Mouse (Mus musculus) liver, embryonic 11.5 days (tissue): Measurements from ENCODE around the gene Tex26. TPM values are rescaled to one million over a fixed set of nuclear protein-coding genes. Genes with fewer than 3 reads are reported as not detected.
A peak's percentile ranks its signal among the peaks of the same experiment; 100 is the strongest.

Source experiments
- ATAC-seq: fragments of 200-750 bp; cut with Nextera tagmentation; replicated peaks from 2 replicates; pipeline ENCODE4 v1.8.0; 2017; ENCODE audit warnings: moderate number of reproducible peaks, mild to moderate bottlenecking, moderate TSS enrichment, moderate library complexity; ENCODE audit not compliant: low FRiP score
- DNase-seq: peaks from one replicate; pipeline ENCODE4 v3.0.0-alpha.2; 2017; ENCODE audit warnings: low spot score
- H3K27ac ChIP-seq: fragments of 300-500 bp; sonication (generic); 2 replicates; pipeline ENCODE4 v1.5.1; 2014; ENCODE audit warnings: mild to moderate bottlenecking, low read depth, low read length, control low read depth
- H3K27me3 ChIP-seq: fragments of 300-500 bp; sonication (generic); replicated peaks from 2 replicates; pipeline ENCODE4 v1.6.1; 2014; ENCODE audit warnings: low read length, mixed read lengths; ENCODE audit not compliant: control insufficient read depth, insufficient read depth
- H3K36me3 ChIP-seq: fragments of 300-500 bp; sonication (generic); 2 replicates; pipeline ENCODE4 v1.6.1; 2014; ENCODE audit warnings: mild to moderate bottlenecking, low read length, moderate library complexity, mixed read lengths; ENCODE audit not compliant: control insufficient read depth, insufficient read depth
- H3K4me1 ChIP-seq: fragments of 300-500 bp; sonication (generic); replicated peaks from 2 replicates; pipeline ENCODE4 v1.6.1; 2014; ENCODE audit warnings: low read length, mixed read lengths; ENCODE audit not compliant: control insufficient read depth, insufficient read depth
- H3K4me2 ChIP-seq: fragments of 300-500 bp; sonication (generic); 2 replicates; pipeline ENCODE4 v1.6.1; 2014; ENCODE audit warnings: mild to moderate bottlenecking, control low read depth, moderate library complexity
- H3K4me3 ChIP-seq: fragments of 300-500 bp; sonication (generic); 2 replicates; pipeline ENCODE4 v1.5.1; 2014; ENCODE audit warnings: low read depth, low read length, control low read depth
- H3K9ac ChIP-seq: fragments of 300-500 bp; sonication (generic); 2 replicates; pipeline ENCODE4 v1.6.1; 2014; ENCODE audit warnings: low read depth, low read length, control low read depth
- H3K9me3 ChIP-seq: fragments of 300-500 bp; sonication (generic); 2 replicates; pipeline ENCODE4 v1.6.1; 2016; ENCODE audit warnings: low read length, inconsistent platforms, mixed read lengths; ENCODE audit not compliant: control insufficient read depth
- WGBS: fragments of 180-500 bp; shearing (Covaris S2); extraction: QIAGEN DNeasy Blood & Tissue Kit; methylation state at CpG from one replicate; pipeline ENCODE4 v1.1.7; 2014; 5-methylcytosine and 5-hydroxymethylcytosine counted together
- polyA plus RNA-seq: library from polyadenylated mRNA; unstranded; fragments of >200 nt; fragmentation: Nextera tagmentation; extraction: Ambion mirVana; gene quantifications from 2 replicates; pipeline ENCODE4 v1.2.1, GENCODE M21; 2014

Tex26 gene
- polyA plus RNA-seq = 0.48 and 0.62 TPM in 2 replicates

DNA sequence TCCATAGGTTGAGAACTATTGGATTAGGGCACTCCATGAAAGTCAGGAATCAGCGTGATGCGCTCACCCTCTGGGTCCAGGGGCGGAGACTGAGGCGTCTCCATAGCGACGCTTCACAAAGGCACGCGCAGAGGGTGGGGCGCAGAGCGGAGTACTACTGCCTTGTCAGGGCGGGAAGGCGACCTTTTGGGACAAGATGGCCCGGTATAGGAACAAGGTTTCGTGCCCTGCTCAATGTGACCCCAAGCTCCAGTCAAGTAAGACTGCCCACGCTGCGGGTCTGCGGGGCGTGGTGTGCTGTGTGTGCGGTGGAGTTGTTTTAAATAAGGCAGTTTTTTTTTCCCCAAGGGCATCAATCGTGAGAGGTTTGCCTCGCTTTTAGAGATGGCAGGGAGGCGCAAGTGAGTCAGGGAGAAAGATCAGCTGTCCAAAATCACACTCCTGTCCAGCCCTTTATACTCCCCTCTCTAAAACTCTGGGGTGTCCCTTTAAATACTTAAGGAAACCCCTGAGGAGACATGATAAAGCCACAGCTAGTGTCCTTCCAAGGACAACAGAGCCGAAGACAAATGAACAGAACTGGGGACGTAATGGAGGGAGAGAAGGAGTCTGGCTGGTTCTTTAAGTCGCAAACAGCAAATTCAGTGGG, at the start of gene Tex26:
Gene Tex26, plus strand, starts transcription at position 130 of the 649 bp plus-strand sequence.
- Histone ChIP-seq H3K27me3 (no peaks in the 10 kb centered on the region), H3K27ac (peak within 1 kb of the TSS; percentile 8), H3K4me3 (peak within 1 kb of the TSS; percentile 53), H3K9ac (peak within 1 kb of the TSS; percentile 61), H3K4me1 (peaks cover 38% of the 10 kb centered on the region), H3K4me2 (peak within 1 kb of the TSS; percentile 92), H3K9me3 (no peaks in the 10 kb centered on the region), H3K36me3 (no peaks in the 10 kb centered on the region)
- peak; percentile 85 for ATAC-seq
- under 1% methylated on average over 25 of the region's 25 CpGs for WGBS
- peak; percentile 73 for DNase-seq

DNA sequence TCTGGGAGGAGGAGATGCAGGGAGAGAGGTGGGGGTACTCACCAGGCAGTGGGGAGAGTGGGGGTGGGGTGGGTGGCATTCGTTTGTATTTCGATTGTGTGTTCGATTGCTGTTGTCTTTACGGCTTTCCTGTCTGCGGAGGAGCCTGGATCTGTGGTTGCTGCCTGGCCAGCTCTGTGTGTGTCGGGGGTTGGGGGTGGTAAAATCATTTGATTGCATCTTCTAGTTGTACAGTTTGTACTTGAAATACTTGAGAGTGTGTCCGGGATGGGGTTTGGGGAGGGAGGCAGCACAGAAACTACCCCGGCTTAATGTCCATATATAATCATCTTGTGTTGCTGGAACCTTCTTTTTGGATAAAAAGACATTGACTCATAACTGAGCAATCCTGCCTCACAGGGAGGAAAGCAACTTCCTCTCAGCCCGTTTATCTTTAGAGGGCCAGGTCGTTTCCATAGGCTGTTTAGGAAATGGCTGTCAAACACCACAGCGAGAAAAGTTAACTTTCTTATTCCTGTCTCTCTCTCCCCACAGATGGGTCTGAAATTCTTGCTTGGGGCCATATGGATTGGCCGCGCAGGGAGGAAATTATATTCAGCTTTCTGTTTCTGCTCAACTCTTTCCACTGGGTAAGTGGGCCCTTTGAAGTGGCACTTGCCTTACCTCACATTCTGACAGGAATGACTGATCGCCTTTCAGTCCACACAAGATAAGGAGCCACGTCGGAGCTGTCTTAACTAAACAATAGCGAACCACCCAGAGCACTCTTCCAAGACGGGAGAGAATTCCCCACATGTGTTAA, 47.7 kb upstream of the Tex26 start:
- Histone ChIP-seq H3K9ac (no peak overlapping the region), H3K4me3 (no peak overlapping the region), H3K9me3 (no peaks in the 10 kb centered on the region), H3K4me2 (peak overlapping the region; percentile 33), H3K4me1 (peaks cover 11% of the 10 kb centered on the region), H3K36me3 (no peaks in the 10 kb centered on the region), H3K27ac (peak overlapping the region; percentile 73), H3K27me3 (no peaks in the 10 kb centered on the region)
- no peak for DNase-seq
- WGBS = 7% methylated on average over 18 of the region's 18 CpGs
- ATAC-seq = peak; percentile 26; the same call in 1 of the 2 replicates

DNA sequence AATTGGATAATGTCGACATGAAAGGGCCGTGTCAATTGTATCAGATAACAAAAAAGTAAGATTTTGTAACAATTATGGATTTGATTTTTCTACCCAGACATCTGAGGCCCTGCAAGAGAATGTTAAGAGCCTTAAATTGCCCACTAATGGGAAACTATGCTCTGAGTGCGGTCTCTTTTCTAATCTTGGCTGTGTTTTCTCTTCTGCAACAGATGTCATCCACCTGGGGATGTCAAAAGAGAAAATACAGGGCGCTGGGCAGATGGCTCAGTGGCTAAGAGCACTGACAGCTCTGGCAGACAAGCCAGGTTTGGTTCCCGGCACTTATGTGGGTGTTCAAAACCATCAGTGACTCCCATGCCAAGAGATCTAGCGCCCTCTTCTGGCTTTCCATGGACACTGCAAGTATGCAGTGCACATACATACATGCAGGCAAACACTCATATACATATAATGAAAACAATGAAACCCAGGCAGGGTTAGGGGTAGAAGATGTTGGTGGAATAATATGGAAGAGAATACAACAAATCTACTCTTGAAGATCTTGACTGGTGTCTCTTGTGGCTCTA, 47.0 kb upstream of the Tex26 start:
- Histone ChIP-seq H3K9me3 (no peaks in the 10 kb centered on the region), H3K4me1 (peaks cover 11% of the 10 kb centered on the region), H3K27ac (peak overlapping the region; percentile 73), H3K9ac (no peak overlapping the region), H3K36me3 (no peaks in the 10 kb centered on the region), H3K4me3 (no peak overlapping the region), H3K4me2 (peak overlapping the region; percentile 33; the same call in 1 of the 2 replicates), H3K27me3 (no peaks in the 10 kb centered on the region)
- ATAC-seq (no peak), DNase-seq (no peak)
- WGBS = 52% methylated on average over 6 of the region's 6 CpGs

DNA sequence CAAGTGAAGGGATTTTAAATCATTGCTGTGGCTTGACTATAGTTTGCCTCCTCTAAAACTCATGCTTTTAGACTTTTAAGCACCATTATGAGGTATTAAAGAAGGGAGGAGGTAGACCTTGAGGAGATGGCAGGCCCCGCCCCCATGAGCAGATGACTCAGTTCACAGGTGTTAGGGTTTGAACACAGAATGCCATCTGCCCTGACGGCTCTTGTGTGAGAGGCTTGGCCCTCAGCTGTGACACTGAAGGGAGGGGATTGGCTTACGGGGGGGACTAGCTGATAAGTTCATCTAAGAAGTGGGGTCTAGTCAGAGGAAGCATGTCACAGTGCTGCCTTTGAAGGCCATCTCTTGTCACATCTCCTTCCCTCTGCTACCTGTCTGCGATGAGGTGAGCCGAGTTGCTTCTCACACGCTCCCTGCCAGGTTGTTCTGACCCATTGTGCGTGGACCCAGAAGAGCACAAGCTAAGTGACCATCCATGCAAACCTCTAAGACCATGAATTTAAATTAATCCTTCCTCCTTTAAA, 37.9 kb upstream of the Tex26 start:
- no peak overlapping the region for H3K4me2 ChIP-seq
- no peak overlapping the region for H3K4me3 ChIP-seq
- no peak overlapping the region for H3K9ac ChIP-seq
- H3K36me3 ChIP-seq = no peaks in the 10 kb centered on the region
- no peaks in the 10 kb centered on the region for H3K4me1 ChIP-seq
- H3K9me3 ChIP-seq = peaks cover 2% of the 10 kb centered on the region; the same call in 1 of the 2 replicates
- DNase-seq = no peak
- H3K27ac ChIP-seq = no peak overlapping the region
- H3K27me3 ChIP-seq = no peaks in the 10 kb centered on the region
- 82% methylated on average over 7 of the region's 7 CpGs for WGBS
- ATAC-seq = no peak

DNA sequence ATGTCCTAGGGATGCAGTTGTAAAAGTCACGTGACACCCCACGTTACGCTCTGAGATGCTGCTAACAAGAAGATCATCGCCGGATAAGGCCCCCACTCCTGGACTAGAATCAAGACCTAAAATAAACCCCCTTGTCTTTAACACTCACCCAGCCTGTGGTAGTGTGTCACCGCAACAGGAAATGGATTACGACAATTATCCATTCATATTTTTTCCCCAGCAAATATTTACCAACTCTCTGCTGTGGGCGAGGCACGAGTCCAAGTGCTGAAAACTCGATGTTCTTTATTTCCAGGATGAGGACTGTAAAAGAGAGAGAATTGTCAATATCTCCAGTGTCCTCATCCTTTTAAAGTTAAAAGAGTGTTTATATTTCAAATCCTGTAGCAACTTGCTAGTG, 37.4 kb upstream of the Tex26 start:
- H3K4me1 ChIP-seq = no peaks in the 10 kb centered on the region
- H3K36me3 ChIP-seq = no peaks in the 10 kb centered on the region
- H3K4me2 ChIP-seq = no peak overlapping the region
- ATAC-seq (no peak), DNase-seq (no peak)
- H3K27ac ChIP-seq = no peak overlapping the region
- no peak overlapping the region for H3K4me3 ChIP-seq
- H3K9me3 ChIP-seq = peaks cover 2% of the 10 kb centered on the region; the same call in 1 of the 2 replicates
- no peak overlapping the region for H3K9ac ChIP-seq
- no peaks in the 10 kb centered on the region for H3K27me3 ChIP-seq
- 85% methylated on average over 10 of the region's 10 CpGs for WGBS

- DNase-seq (no peak), ATAC-seq (no peak)
- 79% methylated on average over 5 of the region's 5 CpGs for WGBS
- no peaks in the 10 kb centered on the region for H3K36me3 ChIP-seq
- no peak overlapping the region for H3K4me3 ChIP-seq
- peaks cover 2% of the 10 kb centered on the region; the same call in 1 of the 2 replicates for H3K9me3 ChIP-seq
- H3K4me1 ChIP-seq = no peaks in the 10 kb centered on the region
- no peak overlapping the region for H3K9ac ChIP-seq
- H3K27ac ChIP-seq = no peak overlapping the region
- no peaks in the 10 kb centered on the region for H3K27me3 ChIP-seq
- no peak overlapping the region for H3K4me2 ChIP-seq
These were observed 36.1 kb upstream of the Tex26 start for GRCm38 (mm10) chr5:149403386-149403785.

DNA sequence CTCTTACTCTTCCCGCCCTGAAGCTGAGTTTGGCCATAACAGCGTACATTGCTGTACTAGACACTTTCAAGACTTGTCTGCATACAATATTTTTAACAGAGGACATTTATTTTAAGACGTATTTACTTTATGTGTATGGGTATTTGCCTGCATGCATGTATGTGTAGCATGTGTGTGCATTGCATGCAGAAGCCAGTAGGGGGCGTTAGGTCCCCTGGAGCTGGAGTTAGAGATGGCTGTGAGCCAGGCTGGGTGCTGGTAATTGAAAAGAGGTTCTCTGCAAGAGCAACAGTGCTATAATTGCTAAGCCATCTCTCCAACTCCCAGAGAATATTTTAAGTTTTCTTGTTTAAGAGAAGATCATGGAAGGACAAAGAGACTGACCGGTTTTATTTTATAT, 34.8 kb upstream of the Tex26 start:
- Histone ChIP-seq H3K9me3 (peaks cover 2% of the 10 kb centered on the region; the same call in 1 of the 2 replicates), H3K4me1 (no peaks in the 10 kb centered on the region), H3K4me3 (no peak overlapping the region), H3K36me3 (no peaks in the 10 kb centered on the region), H3K27me3 (no peaks in the 10 kb centered on the region), H3K27ac (no peak overlapping the region), H3K4me2 (no peak overlapping the region), H3K9ac (no peak overlapping the region)
- ATAC-seq = no peak
- 76% methylated on average over 5 of the region's 5 CpGs for WGBS
- DNase-seq = no peak

GRCm38 (mm10) chr5:149406791-149407276, 32.6 kb upstream of the Tex26 start:
- peaks cover 4% of the 10 kb centered on the region for H3K4me1 ChIP-seq
- no peak overlapping the region for H3K9ac ChIP-seq
- H3K4me3 ChIP-seq = no peak overlapping the region
- no peak for ATAC-seq
- no peaks in the 10 kb centered on the region for H3K36me3 ChIP-seq
- H3K4me2 ChIP-seq = no peak overlapping the region
- 89% methylated on average over 8 of the region's 8 CpGs for WGBS
- H3K27me3 ChIP-seq = peaks cover 11% of the 10 kb centered on the region; the same call in 1 of the 2 replicates
- peaks cover 2% of the 10 kb centered on the region; the same call in 1 of the 2 replicates for H3K9me3 ChIP-seq
- no peak for DNase-seq
- no peak overlapping the region for H3K27ac ChIP-seq
